ENCODE assay signal across 8 mouse cellular contexts in the genomic region with DNA sequence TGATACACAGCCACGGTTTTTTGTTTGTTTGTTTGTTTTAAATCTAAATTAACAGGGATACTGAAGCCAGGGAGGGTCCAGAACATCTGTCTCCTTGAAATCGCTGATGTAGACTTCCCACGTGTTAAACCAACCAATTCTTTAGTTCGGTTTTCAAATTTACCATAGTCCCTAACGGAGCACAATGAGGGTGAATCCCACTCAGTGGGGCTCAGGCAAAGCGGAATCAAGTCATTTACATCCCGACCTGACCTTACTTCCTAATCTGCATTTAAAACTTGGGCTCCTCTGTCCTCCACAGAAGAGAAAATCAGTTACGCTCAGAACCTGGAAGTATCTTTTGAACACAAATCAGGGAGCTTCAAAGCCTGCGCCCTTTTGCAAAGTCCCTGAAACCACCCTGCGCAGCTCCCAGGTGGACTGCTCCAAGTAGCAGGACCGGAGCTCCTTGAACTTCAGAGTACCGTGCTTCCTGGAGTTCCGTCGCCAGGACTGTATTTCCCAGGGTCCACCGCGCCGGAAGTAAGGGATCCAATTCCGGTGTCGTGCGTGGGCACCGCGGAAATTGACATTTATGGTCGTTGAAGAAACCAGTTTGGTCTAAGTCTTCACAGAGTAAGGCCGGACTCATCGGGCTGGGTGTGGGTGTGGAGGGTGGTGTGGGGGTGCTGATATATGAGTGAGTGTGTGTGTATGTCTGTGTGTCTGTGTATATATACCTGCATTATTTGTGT. TPM values are rescaled to one million over a fixed set of nuclear protein-coding genes. Genes with fewer than 3 reads are reported as not detected.
A peak's percentile ranks its signal among the peaks of the same experiment; 100 is the strongest.
DNase-seq lines count a peak whose midpoint lies in the region; ATAC-seq and TF ChIP-seq lines count a peak whose summit lies in the region.

No protein-coding gene starts in this region.

- H3K27ac ChIP-seq in hindbrain, embryonic 14.5 days = peak overlapping the region; percentile 62

- peak overlapping the region; percentile 75 for H3K9ac ChIP-seq in hindbrain, embryonic 14.5 days

- CTCF ChIA-PET in Patski (lab: Charles Lee) = interaction anchor here (1.5 kb wide), 1 partner anchor 8 kb away, joined by 3 read pairs; no protein-coding TSS in a partner anchor

- H3K4me3 ChIP-seq in hindbrain, embryonic 14.5 days (replicated peaks; ENCODE audit: low read length) = peak overlapping the region; percentile 56

- H3K4me2 ChIP-seq in hindbrain, embryonic 14.5 days (replicated peaks) = peak overlapping the region; percentile 91

- no peaks in the 10 kb centered on the region for H3K27me3 ChIP-seq in Patski
- no peaks in the 10 kb centered on the region for H3K27me3 ChIP-seq in hindbrain, embryonic 14.5 days (ENCODE audit: control insufficient read depth, insufficient read depth, low read length)

- H3K9me3 ChIP-seq in hindbrain, embryonic 14.5 days (ENCODE audit: control insufficient read depth, low read length) = no peaks in the 10 kb centered on the region

- peak; percentile 37 for DNase-seq in Patski (ENCODE audit: low read depth, low spot score)
- peak; percentile 70 to 80 for DNase-seq in cerebellum, postnatal 14 days
- peak; percentile 62 to 75 for DNase-seq in frontal cortex, postnatal 14 days (ENCODE audit: low spot score in 2 of 2)
- DNase-seq in hindbrain, embryonic 14.5 days (ENCODE audit: low spot score) = peak; percentile 84
- DNase-seq in layer of hippocampus, postnatal 36 days = peak; percentile 82 to 86
- DNase-seq in lung, postnatal 36 days = peak; percentile 92
- DNase-seq in retina, postnatal 1 day = peak; percentile 87
- DNase-seq in urinary bladder, adult 18-20 months (ENCODE audit: low spot score in 2 of 2) = peak; percentile 76 to 83

- in situ Hi-C loops in Patski (cut with MboI; ENCODE audit: low pct_unique_long_range_greater_than_20kb) = no loop called here

- under 1% methylated on average over 25 of the region's 25 CpGs for WGBS in hindbrain, embryonic 14.5 days

- ATAC-seq in Patski = peak; percentile 98
- peak; percentile 92 for ATAC-seq in hindbrain, embryonic 14.5 days (ENCODE audit: low FRiP score)

- POLR2A ChIA-PET in Patski (lab: Charles Lee) = interaction anchor here (0.7 kb wide), 1 partner anchor 14 kb away, joined by 3 read pairs; no protein-coding TSS in a partner anchor

- peaks cover 22% of the 10 kb centered on the region for H3K36me3 ChIP-seq in hindbrain, embryonic 14.5 days (replicated peaks; ENCODE audit: control insufficient read depth, insufficient read depth)

- 0 out of 2 replicates have a peak, but pooled peaks cover 3% of the 10 kb centered on the region for H3K4me1 ChIP-seq in hindbrain, embryonic 14.5 days (replicated peaks; ENCODE audit: control insufficient read depth, insufficient read depth, low read length)

- TF ChIP-seq CTCF in Patski (IDR thresholded peaks at IDR 0.05) = no peak

RNA-seq across cellular contexts. Expression of gene Zfp626, which starts 2.5 kb away (rescaled TPM):
- polyA plus RNA-seq in Patski (2021) = 4.2 TPM
- polyA plus RNA-seq in hindbrain, embryonic 14.5 days (2014; fragmentation: Nextera tagmentation; extraction: Ambion mirVana) = 1.6 and 1.8 TPM in 2 replicates
- total RNA-seq in layer of hippocampus, postnatal 36 days (2021) = 1 to 10 TPM; 8.8 to 10.0 TPM

RNA-seq across cellular contexts. Expression of gene Zfp59, which starts 33.9 kb away (rescaled TPM):
- 5.4 TPM for polyA plus RNA-seq in Patski (2021)
- 11.4 and 14.9 TPM in 2 replicates for polyA plus RNA-seq in hindbrain, embryonic 14.5 days (2014; fragmentation: Nextera tagmentation; extraction: Ambion mirVana)
- 1 to 10 TPM; 4.1 to 4.4 TPM for total RNA-seq in layer of hippocampus, postnatal 36 days (2021)

RNA-seq across cellular contexts. Expression of gene Zfp607a, which starts 52.9 kb away (rescaled TPM):
- polyA plus RNA-seq in Patski (2021) = 2.7 TPM
- 0.72 and 1.6 TPM in 2 replicates for polyA plus RNA-seq in hindbrain, embryonic 14.5 days (2014; fragmentation: Nextera tagmentation; extraction: Ambion mirVana)
- total RNA-seq in layer of hippocampus, postnatal 36 days (2021) = 1 to 10 TPM; 1.9 to 2.5 TPM

Comparison
In these comparisons a context has a peak if more than half of its experiments do, and no peak if none do; other contexts are left out.
1. Peak in every context shown above with its lines: DNase-seq, ATAC-seq, H3K4me3 ChIP-seq and H3K27ac ChIP-seq.
2. DNase-seq: peak in every context shown above with its lines; median percentile 92 in lung, postnatal 36 days; 87 in retina, postnatal 1 day; 84 in hindbrain, embryonic 14.5 days; 84 in layer of hippocampus, postnatal 36 days; 80 in urinary bladder, adult 18-20 months; 75 in cerebellum, postnatal 14 days; 68 in frontal cortex, postnatal 14 days; 37 in Patski.